Comparison of ENCODE assay signal across 9 mouse cellular contexts in the genomic region with DNA sequence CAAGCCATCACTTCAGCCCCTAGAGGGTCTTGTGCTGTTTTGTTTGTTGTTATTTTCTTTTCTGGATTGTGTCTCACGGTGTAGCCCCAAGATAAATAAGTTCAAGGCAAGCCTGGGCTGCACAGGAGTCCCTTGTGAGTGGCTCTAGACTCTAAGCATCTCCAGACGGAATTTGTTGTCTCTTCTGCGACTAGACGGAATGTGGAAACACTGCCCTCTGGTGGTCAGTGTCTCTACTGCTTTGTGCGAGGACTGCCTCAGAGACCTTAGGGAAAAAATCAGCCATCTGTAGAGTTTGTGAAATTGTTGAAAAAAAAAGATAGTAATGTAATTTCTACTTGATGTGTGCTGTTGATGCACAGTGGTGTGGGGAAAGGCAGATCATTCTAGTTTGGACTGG. TPM values are rescaled to one million over a fixed set of nuclear protein-coding genes. Genes with fewer than 3 reads are reported as not detected.
DNase-seq lines count a peak whose midpoint lies in the region; ATAC-seq and TF ChIP-seq lines count a peak whose summit lies in the region.
"Had no signal": no experiment of that assay in that cellular context is flagged by ENCODE, and none has a peak within 500 bp of the region (broad histone marks: within the 10 kb centered on the region; RNA-seq: fewer than 3 reads in every experiment).

No protein-coding gene starts in this region.

- no peaks in the 10 kb centered on the region for H3K36me3 ChIP-seq in kidney, embryonic 14.5 days (ENCODE audit: control insufficient read depth, insufficient read depth, low read length)
- H3K36me3 ChIP-seq in liver, embryonic 14.5 days (replicated peaks; ENCODE audit: control insufficient read depth, insufficient read depth, low read depth) = no peaks in the 10 kb centered on the region
- H3K36me3 ChIP-seq: hindbrain, embryonic 15.5 days had no signal

- no peak overlapping the region for H3K9ac ChIP-seq in kidney, embryonic 14.5 days (ENCODE audit: low read depth, low read length)
- no peak overlapping the region for H3K9ac ChIP-seq in liver, embryonic 14.5 days (replicated peaks)
- H3K9ac ChIP-seq: hindbrain, embryonic 15.5 days had no signal

- H3K4me1 ChIP-seq in kidney, embryonic 14.5 days (ENCODE audit: control insufficient read depth, insufficient read depth, low read length) = no peaks in the 10 kb centered on the region
- no peaks in the 10 kb centered on the region for H3K4me1 ChIP-seq in liver, embryonic 14.5 days (replicated peaks; ENCODE audit: control insufficient read depth in 2 of 2, insufficient read depth in 2 of 2, low read length in 1 of 2)
- H3K4me1 ChIP-seq: hindbrain, embryonic 15.5 days had no signal

- no peak overlapping the region for H3K4me2 ChIP-seq in kidney, embryonic 14.5 days (replicated peaks; ENCODE audit: low read depth, low read length)
- no peak overlapping the region for H3K4me2 ChIP-seq in liver, embryonic 14.5 days (ENCODE audit: low read depth)
- H3K4me2 ChIP-seq: hindbrain, embryonic 15.5 days had no signal

- TF ChIP-seq EP300 in liver, embryonic 14.5 days (IDR thresholded peaks at IDR 0.05; ENCODE audit: low read depth) = no peak

- no peak overlapping the region for H3K27ac ChIP-seq in kidney, embryonic 14.5 days (ENCODE audit: low read depth, low read length)
- H3K27ac ChIP-seq in liver, embryonic 14.5 days = no peak overlapping the region
- H3K27ac ChIP-seq: hindbrain, embryonic 15.5 days had no signal

- ATAC-seq in common myeloid progenitor, adult 5-6 weeks (replicated peaks; ENCODE audit: low read depth, poor library complexity, severe bottlenecking) = peak; percentile 83
- ATAC-seq in kidney, embryonic 14.5 days (ENCODE audit: low FRiP score, low TSS enrichment) = peak; percentile 63; the same call in 1 of the 2 replicates
- no peak for ATAC-seq in liver, embryonic 14.5 days (ENCODE audit: insufficient read depth)

- no peaks in the 10 kb centered on the region for H3K9me3 ChIP-seq in kidney, embryonic 14.5 days (ENCODE audit: control insufficient read depth, low read length)
- H3K9me3 ChIP-seq in liver, embryonic 14.5 days (ENCODE audit: control insufficient read depth, low read length) = no peaks in the 10 kb centered on the region
- H3K9me3 ChIP-seq: hindbrain, embryonic 15.5 days had no signal

- H3K4me3 ChIP-seq in kidney, embryonic 14.5 days (ENCODE audit: low read length) = no peak overlapping the region
- H3K4me3 ChIP-seq in liver, embryonic 14.5 days (ENCODE audit: insufficient read depth in 1 of 2, low read depth in 2 of 2, low read length in 2 of 2) = no peak overlapping the region
- H3K4me3 ChIP-seq: hindbrain, embryonic 15.5 days had no signal

- intact Hi-C loops in gastrocnemius, postnatal 14 days (cut with DNase I; ENCODE audit: low total_unique reads) = no loop called here

- no peaks in the 10 kb centered on the region for H3K27me3 ChIP-seq in kidney, embryonic 14.5 days (ENCODE audit: control insufficient read depth, insufficient read depth, low read length)
- H3K27me3 ChIP-seq in liver, embryonic 14.5 days (ENCODE audit: control insufficient read depth, insufficient read depth, low read length) = no peaks in the 10 kb centered on the region

- DNase-seq in CD4-positive helper T cell, adult 2 months (ENCODE audit: low read depth, low spot score) = peak; percentile 56
- peak; percentile 95 for DNase-seq in adipocyte (ENCODE audit: low spot score)
- DNase-seq in gastrocnemius, postnatal 14 days = peak; percentile 57
- peak; percentile 30 to 43 (median 43) for DNase-seq in liver, embryonic 14.5 days (ENCODE audit: low read depth in 3 of 3, low spot score in 3 of 3)
- DNase-seq in ovary, postnatal 36 days (ENCODE audit: low spot score) = peak; percentile 56
- DNase-seq in thymus, postnatal 10 days (ENCODE audit: low spot score in 2 of 2) = peak; percentile 10 to 72

- WGBS in kidney, embryonic 14.5 days = 2% methylated on average over 5 of the region's 5 CpGs
- 1% methylated on average over 5 of the region's 5 CpGs for WGBS in liver, embryonic 14.5 days (ENCODE audit: insufficient replicate concordance)

- TF ChIP-seq CTCF in liver, embryonic 14.5 days (IDR thresholded peaks at IDR 0.05; ENCODE audit: low read depth) = peak; percentile 88

RNA-seq across cellular contexts. Expression of a gene that starts 13.9 kb away (rescaled TPM):
- 57.1 and 89.3 TPM in 2 replicates for total RNA-seq in common myeloid progenitor, adult 5-6 weeks (2017)
- 10 to 100 TPM; 32.9 to 38.3 TPM for total RNA-seq in gastrocnemius, postnatal 14 days (2021)
- 138 and 149 TPM in 2 replicates for polyA plus RNA-seq in kidney, embryonic 14.5 days (2014; fragmentation: Nextera tagmentation; extraction: Ambion mirVana)
- 42.0 and 47.2 TPM in 2 replicates for polyA plus RNA-seq in liver, embryonic 14.5 days (2012; rRNA removed)
- polyA plus RNA-seq in liver, embryonic 14.5 days (2014; fragmentation: Nextera tagmentation; extraction: Ambion mirVana) = 51.5 and 57.8 TPM in 2 replicates

RNA-seq across cellular contexts. Expression of a gene that starts 14.1 kb away (rescaled TPM):
- total RNA-seq in common myeloid progenitor, adult 5-6 weeks (2017) = not detected in 2 replicates
- total RNA-seq in gastrocnemius, postnatal 14 days (2021) = not detected
- polyA plus RNA-seq in kidney, embryonic 14.5 days (2014; fragmentation: Nextera tagmentation; extraction: Ambion mirVana) = not detected in 2 replicates
- 0.11 TPM in 2 replicates for polyA plus RNA-seq in liver, embryonic 14.5 days (2012; rRNA removed)
- polyA plus RNA-seq in liver, embryonic 14.5 days (2014; fragmentation: Nextera tagmentation; extraction: Ambion mirVana) = 0.04 TPM in 1 of 2 replicates, not detected in the other
- polyA plus RNA-seq: hindbrain, embryonic 15.5 days had no signal

RNA-seq across cellular contexts. Expression of a gene that starts 26.9 kb away (rescaled TPM):
- not detected in 2 replicates for total RNA-seq in common myeloid progenitor, adult 5-6 weeks (2017)
- not detected for total RNA-seq in gastrocnemius, postnatal 14 days (2021)
- polyA plus RNA-seq in kidney, embryonic 14.5 days (2014; fragmentation: Nextera tagmentation; extraction: Ambion mirVana) = not detected in 2 replicates
- not detected in 2 replicates for polyA plus RNA-seq in liver, embryonic 14.5 days (2012; rRNA removed)
- polyA plus RNA-seq in liver, embryonic 14.5 days (2014; fragmentation: Nextera tagmentation; extraction: Ambion mirVana) = not detected in 2 replicates
- polyA plus RNA-seq: hindbrain, embryonic 15.5 days had no signal

RNA-seq across cellular contexts. Expression of a gene that starts 37.2 kb away (rescaled TPM):
- not detected in 2 replicates for total RNA-seq in common myeloid progenitor, adult 5-6 weeks (2017)
- not detected for total RNA-seq in gastrocnemius, postnatal 14 days (2021)
- polyA plus RNA-seq in kidney, embryonic 14.5 days (2014; fragmentation: Nextera tagmentation; extraction: Ambion mirVana) = not detected in 2 replicates
- polyA plus RNA-seq in liver, embryonic 14.5 days (2012; rRNA removed) = not detected in 2 replicates
- polyA plus RNA-seq in liver, embryonic 14.5 days (2014; fragmentation: Nextera tagmentation; extraction: Ambion mirVana) = not detected in 2 replicates
- polyA plus RNA-seq: hindbrain, embryonic 15.5 days had no signal

RNA-seq across cellular contexts. Expression of a gene that starts 44.3 kb away (rescaled TPM):
- 144 and 160 TPM in 2 replicates for total RNA-seq in common myeloid progenitor, adult 5-6 weeks (2017)
- 10 to 100 TPM; 58.6 to 66.5 TPM for total RNA-seq in gastrocnemius, postnatal 14 days (2021)
- 115 and 163 TPM in 2 replicates for polyA plus RNA-seq in kidney, embryonic 14.5 days (2014; fragmentation: Nextera tagmentation; extraction: Ambion mirVana)
- 54.4 and 74.7 TPM in 2 replicates for polyA plus RNA-seq in liver, embryonic 14.5 days (2012; rRNA removed)
- polyA plus RNA-seq in liver, embryonic 14.5 days (2014; fragmentation: Nextera tagmentation; extraction: Ambion mirVana) = 74.9 and 80.1 TPM in 2 replicates

Comparison
In these comparisons a context has a peak if more than half of its experiments do, and no peak if none do; other contexts are left out.
1. DNase-seq: peak in every context shown above with its lines; median percentile 95 in adipocyte; 57 in gastrocnemius, postnatal 14 days; 56 in CD4-positive helper T cell, adult 2 months; 56 in ovary, postnatal 36 days; 43 in liver, embryonic 14.5 days; 41 in thymus, postnatal 10 days.